Mouse (Mus musculus) neural tube, embryonic 12.5 days (tissue): ENCODE data around the gene 4930412O13Rik. TPM values are rescaled to one million over a fixed set of nuclear protein-coding genes. Genes with fewer than 3 reads are reported as not detected.

Source experiments
- ATAC-seq: fragments of 200-750 bp; cut with Nextera tagmentation; 2 replicates; pipeline ENCODE4 v1.8.0; 2017; ENCODE audit warnings: low read depth, mild to moderate bottlenecking, moderate TSS enrichment, moderate library complexity; ENCODE audit not compliant: low FRiP score
- H3K27ac ChIP-seq: fragments of 300-500 bp; sonication (generic); 2 replicates; pipeline ENCODE4 v1.5.1; 2016
- H3K27me3 ChIP-seq: fragments of 300-500 bp; sonication (generic); replicated peaks from 2 replicates; pipeline ENCODE4 v1.6.1; 2016; ENCODE audit warnings: mild to moderate bottlenecking
- H3K36me3 ChIP-seq: fragments of 300-500 bp; sonication (generic); 2 replicates; pipeline ENCODE4 v1.6.1; 2016; ENCODE audit warnings: mild to moderate bottlenecking
- H3K4me1 ChIP-seq: fragments of 300-500 bp; sonication (generic); 2 replicates; pipeline ENCODE4 v1.6.1; 2016
- H3K4me2 ChIP-seq: fragments of 300-500 bp; sonication (generic); replicated peaks from 2 replicates; pipeline ENCODE4 v1.6.1; 2016; ENCODE audit warnings: mild to moderate bottlenecking
- H3K4me3 ChIP-seq: fragments of 300-500 bp; sonication (generic); 2 replicates; pipeline ENCODE4 v1.5.1; 2016
- H3K9ac ChIP-seq: fragments of 300-500 bp; sonication (generic); 2 replicates; pipeline ENCODE4 v1.6.1; 2016; ENCODE audit warnings: mild to moderate bottlenecking
- H3K9me3 ChIP-seq: fragments of 300-500 bp; sonication (generic); 2 replicates; pipeline ENCODE4 v1.6.1; 2016; ENCODE audit warnings: mild to moderate bottlenecking
- WGBS: fragments of 180-500 bp; shearing (Covaris S2); methylation state at CpG from one replicate; pipeline ENCODE4 v1.1.7; 2016; 5-methylcytosine and 5-hydroxymethylcytosine counted together
- polyA plus RNA-seq: library from polyadenylated mRNA; unstranded; fragments of >200 nt; fragmentation: Nextera tagmentation; extraction: Ambion mirVana; gene quantifications from 2 replicates; pipeline ENCODE4 v1.2.1, GENCODE M21; 2016

The 4930412O13Rik gene
- polyA plus RNA-seq, 1 experiment from 2014 or later = 0.23 TPM

DNA sequence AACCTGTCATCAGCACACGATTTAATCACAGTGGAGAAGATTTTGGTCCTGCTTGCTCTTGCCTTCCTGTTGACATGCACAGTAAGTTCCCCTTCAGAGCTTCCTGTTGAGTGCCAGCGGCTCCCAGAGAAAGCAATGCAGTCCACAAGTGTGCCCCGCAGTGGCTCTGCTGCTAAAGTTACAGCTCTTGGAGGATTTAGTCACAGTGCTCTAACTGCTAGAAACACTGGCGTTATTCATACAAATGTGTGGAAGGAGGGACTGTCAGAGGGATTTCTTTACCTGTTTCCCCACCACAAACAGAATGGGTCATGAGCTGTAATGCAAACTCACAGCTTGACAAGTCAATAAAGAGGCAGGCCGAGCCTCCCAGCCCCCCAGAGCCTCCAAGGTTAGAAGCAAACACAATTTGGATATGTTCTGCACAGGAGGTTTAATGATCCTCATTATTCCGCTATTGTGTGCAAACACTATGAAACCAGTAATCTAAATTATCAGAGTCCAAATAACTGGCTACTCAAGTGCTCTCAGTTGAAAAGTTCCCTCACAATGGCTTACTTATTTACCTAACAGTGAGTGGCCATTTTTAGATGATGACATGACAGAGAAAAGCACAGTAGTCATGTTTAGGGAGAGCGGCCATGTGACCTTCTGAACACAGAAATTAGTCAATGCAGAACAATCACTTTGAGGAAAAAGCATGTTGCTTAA is 45.3 kb downstream of the 4930412O13Rik start:
- 41% methylated on average over 7 of the region's 7 CpGs for WGBS
- no peak for ATAC-seq
- peaks cover 3% of the 10 kb centered on the region; the same call in 1 of the 2 replicates for H3K36me3 ChIP-seq
- no peak overlapping the region for H3K27ac ChIP-seq
- H3K4me3 ChIP-seq = no peak overlapping the region
- H3K4me2 ChIP-seq = no peak overlapping the region
- H3K4me1 ChIP-seq = 0 out of 2 replicates have a peak, but pooled peaks cover 4% of the 10 kb centered on the region
- no peaks in the 10 kb centered on the region for H3K27me3 ChIP-seq
- no peaks in the 10 kb centered on the region for H3K9me3 ChIP-seq
- no peak overlapping the region for H3K9ac ChIP-seq

DNA sequence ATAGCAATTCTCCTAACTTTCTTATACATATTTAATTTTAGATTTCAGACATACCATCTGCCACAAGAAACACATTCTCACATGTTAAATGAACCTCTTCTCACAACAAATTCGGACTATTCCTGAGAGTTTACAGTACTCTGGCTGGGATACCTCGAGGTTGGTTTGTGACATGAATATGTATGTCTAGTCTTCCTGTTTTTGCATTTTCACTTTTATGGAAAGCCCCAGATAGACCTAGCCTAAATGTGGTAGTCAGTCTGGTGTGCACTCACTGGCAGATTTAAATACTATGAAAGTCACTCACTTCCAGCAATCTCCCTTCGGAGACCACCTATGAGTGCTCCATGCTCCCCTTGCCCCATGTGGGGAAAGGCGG is 45.8 kb downstream of the 4930412O13Rik start:
- H3K27ac ChIP-seq = no peak overlapping the region
- ATAC-seq = no peak
- H3K4me1 ChIP-seq = 0 out of 2 replicates have a peak, but pooled peaks cover 4% of the 10 kb centered on the region
- H3K4me2 ChIP-seq = no peak overlapping the region
- H3K9ac ChIP-seq = no peak overlapping the region
- H3K36me3 ChIP-seq = peaks cover 3% of the 10 kb centered on the region; the same call in 1 of the 2 replicates
- H3K4me3 ChIP-seq = no peak overlapping the region
- H3K9me3 ChIP-seq = no peaks in the 10 kb centered on the region
- H3K27me3 ChIP-seq = no peaks in the 10 kb centered on the region
- 82% methylated on average over 4 of the region's 4 CpGs for WGBS

Other genes with a start within 250 kb of the 4930412O13Rik start
- gene 9230102O04Rik, start 8.3 kb downstream of the 4930412O13Rik start, polyA plus RNA-seq = 0.78 and 0.94 TPM in 2 replicates
- gene Gata3, start 8.8 kb downstream of the 4930412O13Rik start, polyA plus RNA-seq = 11.5 and 12.1 TPM in 2 replicates
- 16.0 TPM in 2 replicates for gene Taf3, start 167.3 kb downstream of the 4930412O13Rik start, polyA plus RNA-seq
- 474 and 482 TPM in 2 replicates for gene Atp5c1, start 199.3 kb downstream of the 4930412O13Rik start, polyA plus RNA-seq
- gene Kin, start 199.3 kb downstream of the 4930412O13Rik start, polyA plus RNA-seq = 37.9 and 40.6 TPM in 2 replicates